Mouse (Mus musculus) right cerebral cortex, adult 18-20 months (tissue): ENCODE measurements around the gene Nell1.

Source experiments
- DNase-seq: peaks from one replicate; pipeline ENCODE4 v3.0.0; 2022; ENCODE audit warnings: mixed read lengths

Nell1 gene

DNA sequence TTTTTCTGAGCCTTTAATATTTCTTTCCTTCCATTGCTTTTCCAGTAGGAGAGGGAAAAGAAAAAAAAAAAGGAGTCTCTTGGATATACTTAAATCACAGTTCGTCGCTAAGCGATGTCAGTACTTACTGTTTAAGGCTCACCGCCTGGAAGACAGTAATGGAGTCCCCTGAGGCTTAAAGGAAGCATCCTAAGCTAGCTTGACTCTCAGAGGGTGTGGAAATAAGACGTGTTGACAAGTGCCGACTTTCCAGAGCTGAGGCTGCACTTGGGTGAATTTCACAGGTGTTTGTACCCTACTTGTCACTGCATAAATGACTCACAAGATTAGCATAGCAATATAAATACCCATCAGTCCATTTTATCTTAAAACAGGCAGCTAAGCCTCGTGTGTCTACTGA lies 599.2 kb downstream of the Nell1 start:
- peak; percentile 13 for DNase-seq

DNA sequence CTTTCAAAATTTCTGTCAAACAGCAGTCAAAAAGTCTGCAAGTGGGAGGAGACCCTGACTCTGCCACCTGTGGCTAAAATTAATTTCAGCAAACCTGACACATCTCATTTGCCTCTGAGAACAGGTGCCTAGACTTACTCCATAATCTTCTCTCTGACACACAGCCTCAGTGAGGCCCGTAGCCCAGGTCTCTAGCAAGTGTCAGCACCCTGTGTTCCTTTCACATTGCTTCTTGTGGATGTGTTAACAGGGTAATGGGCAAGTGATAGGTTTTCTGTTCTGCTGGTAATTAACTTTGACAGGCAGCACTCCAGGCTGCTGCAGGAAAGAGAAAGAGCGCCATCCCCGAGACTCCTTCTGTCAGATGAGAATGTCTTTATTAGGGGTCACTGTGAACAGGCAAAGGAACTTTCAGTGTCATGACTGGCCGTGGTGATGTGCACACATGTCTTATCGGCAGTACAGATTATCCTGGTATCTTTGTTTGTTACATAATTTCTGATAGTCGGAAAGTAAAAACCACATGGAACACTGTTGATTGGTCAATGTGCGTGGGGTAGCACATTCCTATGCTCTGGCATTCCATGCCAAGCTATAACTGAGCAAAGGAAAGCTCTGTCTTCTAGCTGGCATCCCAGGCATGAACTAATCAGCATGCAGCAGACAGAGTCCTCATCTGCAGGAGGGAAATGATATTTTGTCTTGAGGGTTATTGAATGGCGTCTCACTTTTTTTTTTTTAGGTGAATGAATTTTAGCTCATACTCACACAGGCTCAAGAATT lies 614.2 kb downstream of the Nell1 start:
- DNase-seq, result no peak

DNA sequence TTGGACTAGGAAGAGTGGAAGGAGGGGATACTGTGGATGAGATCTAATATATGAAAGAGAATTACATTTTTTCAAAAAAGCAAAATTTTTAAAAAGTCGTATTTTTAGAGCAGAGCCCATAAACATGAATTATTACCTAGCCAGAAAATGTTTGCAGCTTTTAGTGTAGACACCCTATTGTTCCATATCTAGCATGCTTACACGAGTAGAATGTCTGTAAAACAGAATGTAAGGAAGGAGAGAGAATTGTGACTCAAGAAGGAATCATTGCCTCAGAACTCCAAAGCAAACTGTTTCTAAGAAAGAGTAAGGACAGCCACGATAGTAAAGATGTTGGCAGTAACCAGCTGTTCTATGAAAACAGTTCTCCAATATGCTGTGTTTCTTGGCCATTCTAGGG lies 624.2 kb downstream of the Nell1 start, which contains the start of gene 4933405O20Rik:
4933405O20Rik (plus strand) TSS at position 301 of the 400 bp plus-strand sequence.
- DNase-seq, result no peak

DNA sequence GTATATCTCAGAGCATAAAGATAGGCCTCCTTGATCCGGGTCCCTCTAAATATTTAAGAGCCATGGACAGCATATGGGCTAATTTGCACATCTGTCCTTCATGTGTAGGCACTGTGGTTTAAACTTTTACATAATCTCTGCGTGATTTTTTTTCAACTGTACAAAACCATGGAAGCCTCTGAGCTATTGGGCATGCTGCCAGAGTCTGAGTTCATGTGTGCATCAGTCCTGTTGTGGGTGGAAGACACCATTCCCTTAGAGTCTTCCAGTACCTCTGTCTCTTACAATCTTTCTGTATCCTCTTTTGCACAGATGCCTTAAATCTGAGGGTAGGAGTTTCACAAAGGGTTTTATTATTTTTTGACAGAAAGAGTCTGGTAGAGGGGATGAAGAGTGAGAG lies 639.4 kb downstream of the Nell1 start:
- DNase-seq, result peak; percentile 73

DNA sequence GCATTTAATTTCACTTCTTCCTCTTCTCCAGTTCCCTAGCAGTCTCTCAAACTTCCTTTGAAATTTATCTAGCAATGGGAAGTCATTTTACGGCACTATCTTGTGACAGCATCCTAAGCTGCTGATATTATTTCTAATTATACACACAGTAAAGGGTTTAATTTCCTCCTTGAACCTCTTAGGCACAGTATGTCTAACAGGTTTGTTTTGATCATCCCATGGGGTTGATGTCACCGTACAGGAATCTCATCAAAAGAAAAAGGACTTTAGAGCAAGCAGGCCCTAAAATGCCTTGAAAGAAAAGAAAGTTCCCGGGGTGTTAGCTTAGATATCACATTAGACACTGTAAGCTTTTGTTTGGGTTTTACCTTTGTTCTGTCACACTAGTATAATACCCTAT lies 654.5 kb downstream of the Nell1 start:
- no peak for DNase-seq

DNA sequence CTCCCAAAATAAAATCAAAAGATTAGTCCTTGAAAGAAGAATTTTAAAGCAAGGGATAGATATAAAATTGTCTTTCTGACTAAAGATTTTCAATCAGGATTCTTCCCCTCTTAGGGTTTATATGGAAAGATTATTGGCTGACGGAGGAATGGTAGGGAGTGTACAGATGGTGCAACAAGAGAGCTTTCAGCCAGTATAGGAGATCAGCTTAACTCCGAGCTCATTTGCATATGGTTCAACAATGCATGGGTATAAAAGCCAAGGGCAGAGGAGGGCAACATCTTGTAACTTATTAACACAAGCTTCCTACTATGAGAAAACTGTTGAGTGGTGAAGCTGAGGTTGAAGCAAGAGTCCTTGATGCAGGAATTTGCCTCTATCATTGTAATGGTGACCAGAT lies 658.5 kb downstream of the Nell1 start:
- no peak for DNase-seq

DNA sequence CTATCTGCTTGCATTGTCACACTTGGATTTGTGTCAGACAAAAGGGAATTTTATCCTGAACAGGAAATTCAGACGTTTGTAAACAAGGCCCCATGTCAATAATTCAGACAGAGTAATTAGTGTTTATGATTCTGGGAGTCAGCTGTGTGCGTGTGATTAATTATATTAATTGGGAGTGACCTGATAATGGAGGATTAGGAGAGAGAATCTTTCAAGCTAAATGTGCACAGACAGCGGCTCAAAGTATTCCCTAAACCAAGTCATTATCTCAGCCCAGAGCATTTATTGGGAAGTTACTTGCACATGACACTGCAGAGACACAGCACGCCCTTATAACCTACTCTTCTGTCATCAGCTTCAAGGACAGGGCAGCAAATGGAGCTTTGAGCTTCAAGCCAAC lies 697.6 kb downstream of the Nell1 start:
- no peak for DNase-seq

DNA sequence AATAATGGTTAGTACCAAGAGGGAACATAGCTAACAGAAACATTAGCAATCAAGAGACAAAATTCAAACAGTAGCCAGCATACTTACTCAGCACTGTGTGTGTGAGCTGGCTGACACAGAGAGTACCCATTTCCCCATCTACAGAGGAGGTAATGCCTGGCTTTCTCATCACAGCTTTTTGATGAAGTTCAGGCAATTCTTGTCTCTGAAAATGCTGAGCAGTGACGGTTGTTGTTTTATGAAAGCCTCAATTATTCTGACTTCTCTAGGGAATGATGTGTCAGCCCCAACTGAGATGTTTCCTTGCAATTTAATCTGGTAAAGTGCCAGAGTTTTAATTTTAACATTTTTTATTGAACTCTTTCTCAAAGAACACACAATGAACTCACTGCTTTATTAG lies 700.8 kb downstream of the Nell1 start:
- peak; percentile 5 for DNase-seq

DNA sequence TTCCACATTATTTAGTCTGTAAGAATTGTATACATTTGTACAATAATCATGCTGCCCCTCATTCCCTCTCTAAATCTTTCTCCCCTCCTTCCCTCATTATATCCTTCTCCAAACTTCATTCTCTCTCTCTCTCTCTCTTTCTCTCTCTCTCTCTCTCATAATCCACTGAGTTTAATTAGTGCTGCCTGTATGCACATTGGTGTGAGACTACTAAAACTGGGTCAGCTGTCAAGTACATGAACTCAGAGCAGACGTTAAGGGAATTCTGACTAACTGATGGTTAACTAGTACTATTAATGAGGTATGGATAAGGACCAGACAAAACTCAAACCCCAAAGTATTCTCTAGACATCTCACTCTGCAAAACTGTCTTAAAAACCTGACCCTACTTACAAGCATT lies 702.8 kb downstream of the Nell1 start:
- DNase-seq, result no peak

DNA sequence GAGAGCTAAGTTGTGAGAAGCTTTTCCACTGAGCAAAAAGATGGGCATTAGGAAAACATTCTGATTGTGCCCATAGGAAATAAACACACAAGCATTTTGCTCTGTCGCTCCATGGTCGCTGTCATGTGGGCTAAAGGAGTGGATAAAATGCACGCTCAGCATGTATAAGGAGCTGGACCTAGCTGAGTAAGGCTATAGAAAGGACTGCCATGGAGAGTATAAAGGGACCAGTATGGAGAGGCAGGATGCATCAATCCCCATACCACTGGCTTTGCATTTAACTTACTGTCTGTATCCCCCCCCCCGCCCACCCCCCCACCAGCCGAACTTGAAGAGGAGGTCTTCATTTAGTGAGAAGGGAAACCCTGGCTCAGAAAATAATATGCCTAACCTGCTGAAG lies 711.7 kb downstream of the Nell1 start:
- no peak for DNase-seq

DNA sequence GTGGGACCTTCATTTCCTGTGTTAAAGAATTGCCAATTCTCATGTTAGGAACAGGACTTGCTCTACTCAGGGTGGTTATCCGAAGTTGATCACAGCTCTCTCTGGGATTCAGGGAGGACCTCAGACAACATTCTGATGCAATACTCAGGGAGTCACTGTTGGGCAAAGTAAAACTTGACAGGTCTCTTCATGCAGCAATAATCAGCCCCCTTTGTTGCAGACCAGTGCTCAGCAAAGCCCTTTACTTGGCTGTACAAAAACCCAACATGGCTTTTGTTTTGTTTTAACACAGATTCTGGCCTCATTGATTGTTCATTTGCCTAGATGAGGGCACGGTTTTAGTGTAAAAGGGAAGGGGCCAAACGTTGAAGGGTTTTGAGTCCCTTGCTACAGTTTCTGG lies 750.5 kb downstream of the Nell1 start:
- no peak for DNase-seq

DNA sequence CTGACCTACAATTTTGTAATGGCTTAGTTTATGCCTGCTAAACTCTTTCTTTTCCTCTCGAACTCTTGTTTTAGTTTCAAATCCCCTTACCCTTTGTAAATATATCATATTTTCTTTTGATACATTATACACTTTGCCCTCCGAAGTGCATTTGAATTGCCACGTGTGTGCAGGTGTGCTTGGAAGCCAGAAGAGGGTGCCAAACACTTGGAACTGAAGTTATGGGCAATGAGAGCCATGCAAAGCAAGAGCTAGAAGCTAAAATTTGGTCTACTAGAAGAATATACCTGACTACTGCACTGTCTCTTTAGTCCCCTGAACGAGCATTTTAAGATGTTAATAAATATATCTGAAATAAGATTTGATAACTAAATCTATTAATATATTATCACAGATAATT lies 756.3 kb downstream of the Nell1 start:
- no peak for DNase-seq

DNA sequence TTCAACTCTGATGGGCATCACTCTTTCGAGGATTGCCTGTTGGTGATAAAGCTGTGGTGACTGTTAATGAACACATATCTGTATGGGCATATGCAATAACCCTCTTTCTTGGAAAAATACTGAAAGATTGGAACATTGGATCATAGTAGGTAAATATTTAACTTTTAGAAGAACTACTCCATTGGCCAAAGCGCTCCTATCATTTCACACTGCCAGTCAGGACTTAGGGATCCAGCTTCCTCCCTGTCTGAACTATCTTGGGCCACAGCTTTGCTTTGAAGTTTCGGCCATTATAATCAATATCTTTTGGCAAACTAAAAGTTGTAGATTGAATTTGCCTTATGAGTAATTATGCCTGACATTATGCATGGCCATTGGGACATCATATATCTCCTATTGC lies 780.9 kb downstream of the Nell1 start:
- no peak for DNase-seq

DNA sequence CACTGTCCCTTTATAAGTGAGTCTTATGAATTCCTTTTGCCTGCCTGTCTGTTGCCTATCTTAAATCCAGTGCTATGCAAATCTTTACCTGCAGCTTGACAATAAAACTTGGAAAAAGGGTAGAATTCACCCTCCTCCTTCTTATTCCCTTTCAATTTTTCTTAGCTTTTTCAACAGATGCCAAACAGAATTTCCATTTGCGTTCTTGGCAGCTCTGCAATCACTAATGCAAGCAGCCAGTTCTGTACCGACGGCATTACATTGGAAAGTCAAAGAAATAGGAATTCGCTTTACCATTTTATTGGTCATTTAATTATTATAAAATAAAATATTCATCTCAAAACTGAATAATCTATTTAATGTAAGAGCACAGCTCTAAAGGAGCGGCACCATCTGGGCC lies 781.7 kb downstream of the Nell1 start:
- no peak for DNase-seq

DNA sequence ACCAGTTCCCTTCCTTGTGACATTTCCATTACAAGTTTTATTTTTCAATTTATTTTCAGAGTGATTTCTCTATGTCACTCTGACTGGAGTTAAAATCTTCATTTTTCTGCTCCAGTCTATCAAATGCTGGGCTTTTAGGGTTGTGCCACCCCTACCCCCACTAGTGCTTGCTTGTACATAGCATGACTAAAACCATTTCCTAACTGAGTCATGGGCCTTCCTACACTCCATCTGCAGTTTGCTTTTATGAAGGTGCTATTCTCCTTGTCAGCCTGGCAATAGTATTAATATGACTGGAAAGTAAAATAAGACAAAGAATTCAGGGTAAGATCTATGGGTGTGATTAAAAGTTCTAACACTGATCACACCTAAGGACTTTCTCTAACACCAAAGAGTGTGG lies 798.9 kb downstream of the Nell1 start:
- peak; percentile 48 for DNase-seq

DNA sequence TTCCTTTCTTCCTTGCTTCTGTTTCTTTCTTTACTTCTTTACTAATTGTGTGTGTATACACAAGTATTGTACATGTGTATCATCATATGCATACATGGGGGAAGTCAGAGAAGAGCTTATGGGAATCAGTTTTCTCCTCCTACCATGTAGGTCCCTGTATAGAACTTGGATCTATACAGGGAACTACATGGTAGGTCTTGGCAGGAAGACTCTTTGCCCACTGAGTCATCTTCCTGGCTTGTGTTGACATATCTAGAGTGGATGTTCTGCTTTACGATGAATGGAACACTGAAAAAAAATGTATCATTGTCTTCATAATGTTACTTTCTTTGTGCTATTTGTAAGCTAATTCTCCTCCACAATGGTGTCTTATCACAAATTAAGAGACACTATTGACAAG lies 806.4 kb downstream of the Nell1 start:
- DNase-seq, result peak; percentile 16

DNA sequence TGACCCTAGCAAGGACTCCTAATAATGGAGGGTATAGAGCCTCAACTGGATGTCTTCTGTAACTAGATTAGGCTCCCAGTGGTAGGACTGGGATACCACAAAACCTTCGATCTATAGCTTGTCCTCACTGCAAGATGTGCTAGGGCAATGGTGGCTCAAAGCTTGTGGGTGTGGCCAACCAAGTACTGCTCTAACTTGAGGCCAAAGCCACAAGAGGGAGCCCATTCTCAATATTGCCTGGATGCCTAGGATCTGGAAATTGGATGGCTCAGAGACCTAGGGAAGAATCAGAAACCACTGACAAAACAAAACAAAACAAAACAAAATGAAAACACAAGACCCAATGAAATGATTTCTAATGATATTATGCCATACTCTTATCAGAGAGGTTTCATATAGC lies 809.0 kb downstream of the Nell1 start:
- no peak for DNase-seq

DNA sequence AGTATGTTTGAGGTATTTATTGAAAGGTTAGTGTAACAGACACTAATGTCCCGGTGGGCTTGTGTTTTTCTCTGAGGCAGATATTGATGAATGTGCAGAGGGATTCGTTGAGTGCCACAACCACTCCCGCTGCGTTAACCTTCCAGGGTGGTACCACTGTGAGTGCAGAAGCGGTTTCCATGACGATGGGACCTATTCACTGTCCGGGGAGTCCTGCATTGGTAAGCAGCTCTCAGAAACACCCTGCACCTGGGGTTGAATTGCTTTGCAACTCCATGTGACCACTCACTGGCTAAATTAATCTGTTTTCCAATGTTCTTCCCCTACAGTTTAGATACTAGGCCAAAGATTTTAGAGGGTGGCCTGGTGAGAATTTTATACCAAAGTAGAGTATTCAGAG lies 851.5 kb downstream of the Nell1 start:
- DNase-seq, result no peak

DNA sequence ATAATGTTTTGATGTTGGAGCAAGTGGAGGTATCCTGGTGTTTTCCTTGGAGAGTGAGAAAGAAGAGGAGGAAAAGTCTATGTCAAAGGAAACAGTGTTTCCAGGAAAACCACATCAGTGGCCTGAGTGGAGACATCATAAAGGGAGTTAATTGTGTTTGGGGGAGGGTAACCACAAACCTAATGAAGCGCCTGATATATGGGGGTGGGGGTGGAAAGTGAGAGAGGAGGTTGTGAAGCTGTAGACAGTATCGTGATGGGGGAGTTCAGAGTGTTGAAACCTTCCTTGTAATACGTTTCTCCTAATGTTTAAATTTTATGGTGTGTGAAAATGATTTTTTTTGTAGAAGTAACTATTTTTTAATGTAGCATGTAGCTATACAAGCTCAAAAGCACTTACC lies 858.1 kb downstream of the Nell1 start:
- no peak for DNase-seq

DNA sequence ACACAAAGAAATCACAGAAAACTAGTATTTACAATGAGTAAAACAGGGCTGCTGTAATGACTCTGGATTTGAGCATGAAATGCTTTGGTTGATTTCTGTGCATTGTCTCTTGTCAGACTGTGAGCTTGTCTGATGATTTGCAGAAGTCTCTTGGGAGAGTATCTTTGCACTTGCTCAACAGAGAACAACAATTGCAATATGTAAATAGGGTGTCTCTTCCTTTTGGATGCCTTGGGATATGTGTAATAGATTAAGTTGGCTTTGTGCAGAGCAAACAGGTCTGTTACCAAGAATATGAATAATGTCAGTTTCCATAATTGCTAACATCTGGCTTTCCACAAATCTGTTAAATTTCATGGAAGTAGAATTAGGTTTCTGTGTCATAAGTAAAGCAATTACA lies 868.0 kb downstream of the Nell1 start:
- no peak for DNase-seq

DNA sequence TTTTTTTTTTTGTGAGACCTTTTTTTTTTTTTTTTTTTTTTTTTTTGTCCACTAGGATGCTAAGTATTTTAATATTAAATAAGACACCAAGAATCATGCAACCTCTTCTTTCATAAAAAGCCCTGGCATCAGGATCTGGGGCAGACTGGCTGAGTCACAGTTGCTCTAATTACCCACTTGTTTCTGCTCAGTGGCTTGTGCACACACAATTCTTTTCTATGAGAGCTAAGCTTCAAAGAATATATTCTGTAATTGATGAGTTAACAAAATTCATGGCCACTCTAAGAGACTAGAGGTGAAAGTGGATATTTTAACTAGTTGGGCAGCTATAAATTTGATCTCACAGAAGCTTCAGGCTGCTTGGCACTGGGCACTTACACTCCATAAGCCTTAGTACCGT lies 873.3 kb downstream of the Nell1 start:
- DNase-seq, result no peak

DNA sequence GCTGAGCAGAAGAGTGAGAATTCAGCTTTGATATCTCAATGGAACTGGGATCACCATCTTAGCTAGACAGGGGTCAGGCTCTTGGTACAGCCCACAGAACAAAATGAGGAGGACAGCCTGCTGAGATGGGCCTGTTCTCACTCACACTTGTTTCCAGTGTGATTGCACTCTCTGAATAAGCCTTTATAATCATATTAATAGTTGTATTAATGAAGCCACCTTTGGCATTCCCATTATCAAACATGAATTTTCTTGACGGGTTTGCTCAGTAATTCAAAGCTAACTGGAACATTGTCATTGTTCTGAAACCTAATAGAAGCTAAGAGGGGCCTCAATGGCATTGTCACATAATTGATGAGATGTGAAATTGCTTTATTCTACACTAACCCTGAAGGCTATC lies 875.6 kb downstream of the Nell1 start:
- no peak for DNase-seq

DNA sequence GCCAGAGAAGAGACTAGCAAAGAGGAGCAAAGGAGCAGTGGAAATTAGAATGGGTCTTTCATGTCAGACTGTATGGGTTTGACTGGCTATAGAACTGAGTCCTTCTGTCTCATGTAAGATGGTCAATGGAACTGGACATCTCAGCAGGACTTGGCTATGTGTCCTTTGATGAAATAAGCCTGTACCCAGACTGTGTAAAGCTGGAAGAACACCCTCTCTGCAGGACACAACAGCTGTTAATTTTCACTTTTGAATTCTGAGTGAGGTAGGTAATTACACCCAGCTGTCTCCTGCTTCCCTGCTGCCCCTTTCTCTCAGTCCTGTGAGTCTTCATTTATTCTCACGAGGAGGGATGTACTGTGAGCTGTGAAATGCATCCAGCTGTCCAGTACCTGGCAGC lies 895.5 kb downstream of the Nell1 start:
- no peak for DNase-seq

DNA sequence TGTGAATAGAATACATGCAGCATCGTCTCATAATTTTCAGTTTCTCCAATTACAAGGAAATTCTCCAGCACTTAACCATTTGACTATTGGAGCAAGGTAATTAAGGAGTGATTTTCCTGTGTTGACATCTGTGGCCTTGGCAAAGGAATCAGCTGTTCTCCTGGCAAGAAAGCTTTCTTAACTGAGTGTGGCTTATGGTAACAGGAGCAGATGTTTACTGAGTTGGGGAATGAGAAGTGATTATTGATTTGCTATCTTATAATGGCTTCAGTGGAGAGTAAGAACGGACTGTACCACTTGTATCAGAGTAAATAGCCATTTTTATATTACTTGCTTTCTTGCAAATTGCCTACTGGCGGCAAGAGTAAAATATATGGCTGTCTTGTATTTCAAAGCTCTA lies 913.0 kb downstream of the Nell1 start:
- no peak for DNase-seq

DNA sequence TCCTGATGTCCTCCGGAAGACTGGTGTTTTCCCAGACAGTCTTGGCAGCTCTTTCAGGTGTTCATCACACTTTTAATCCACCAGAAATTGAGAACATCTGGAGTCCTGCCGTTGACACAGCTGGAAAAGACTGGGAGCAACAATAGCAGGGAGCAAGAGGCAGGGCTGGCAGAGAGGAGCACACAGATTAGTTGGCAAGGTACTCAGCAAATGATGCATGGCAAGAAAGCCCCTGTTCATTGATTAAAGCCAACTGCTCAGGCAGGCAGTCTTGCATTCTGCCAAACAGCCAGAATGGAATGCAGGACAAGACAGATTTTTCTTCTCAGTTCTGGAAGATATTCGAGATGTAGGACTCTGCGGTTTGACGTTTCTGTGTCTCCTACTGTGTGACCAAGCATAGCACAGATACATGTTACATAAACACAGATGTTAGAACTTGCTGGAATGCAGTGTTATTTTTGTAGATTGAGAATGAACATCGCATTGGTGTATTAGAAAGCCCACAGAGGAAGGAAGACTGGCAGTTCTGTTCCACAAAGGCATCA lies 925.0 kb downstream of the Nell1 start:
- no peak for DNase-seq
